Mouse (Mus musculus) CH12.LX (cell line): ENCODE measurements at regions not wholly inside any gene's neighbourhood (a gene's known extent, or its start where the extent isn't known, plus 50 kb on each side); places are given as distances from the start of the nearest gene placed in this dataset.
A peak's percentile ranks its signal among the peaks of the same experiment; 100 is the strongest.

ENCODE experiments used
- DNase-seq: peaks from one replicate; pipeline ENCODE4 v3.0.0-alpha.2; 2013; ENCODE audit errors: extremely low read depth
- H3K27ac ChIP-seq: 2 replicates; pipeline ENCODE4 v1.5.1; 2012; ENCODE audit warnings: low read depth, mild to moderate bottlenecking, control low read depth, moderate library complexity; ENCODE audit not compliant: insufficient read depth
- H3K27me3 ChIP-seq: replicated peaks from 2 replicates; pipeline ENCODE3; 2012; ENCODE audit warnings: inconsistent platforms
- H3K36me3 ChIP-seq, 2 experiments: replicated peaks in 1 of 2; 2 replicates each; pipeline versions ENCODE3 to v1.6.1; 2012; ENCODE audit warnings: inconsistent platforms in 1 of 2, low read length in 1 of 2, mild to moderate bottlenecking in 1 of 2, mixed read lengths in 1 of 2, moderate library complexity in 1 of 2; ENCODE audit not compliant: control insufficient read depth in 1 of 2, insufficient read depth in 1 of 2
- H3K4me1 ChIP-seq, 2 experiments: 2 replicates each; pipeline ENCODE4 v1.6.1; 2012; ENCODE audit warnings: inconsistent platforms in 1 of 2, moderate library complexity in 1 of 2; ENCODE audit not compliant: insufficient read depth in 2 of 2, control insufficient read depth in 1 of 2
- H3K4me2 ChIP-seq: 2 replicates; pipeline ENCODE4 v1.6.1; 2012; ENCODE audit warnings: low read depth, mild to moderate bottlenecking, control low read depth; ENCODE audit not compliant: poor library complexity, insufficient read depth, severe bottlenecking
- H3K4me3 ChIP-seq, 3 experiments: fragments of 150-350 bp in 1 of 3; sonication (generic) in 1 of 3; replicated peaks in 1 of 3; 2 replicates each; pipeline versions ENCODE3 to v1.5.1; 2011 to 2012; ENCODE audit warnings: low read depth in 2 of 3, low read length in 2 of 3, mild to moderate bottlenecking in 2 of 3, moderate library complexity in 2 of 3, control low read depth in 1 of 3, improper control_type of control experiment in 1 of 3, inconsistent platforms in 1 of 3, mixed read lengths in 1 of 3; ENCODE audit not compliant: poor library complexity in 1 of 3
- H3K79me2 ChIP-seq: replicated peaks from 2 replicates; pipeline ENCODE4 v1.6.1; 2012; ENCODE audit warnings: mild to moderate bottlenecking, moderate library complexity; ENCODE audit not compliant: control insufficient read depth, poor library complexity, insufficient read depth, severe bottlenecking; ENCODE audit errors: extremely low read depth
- H3K9ac ChIP-seq: 2 replicates; pipeline ENCODE4 v1.6.1; 2012; ENCODE audit warnings: low read depth, mild to moderate bottlenecking, control low read depth, moderate library complexity; ENCODE audit not compliant: insufficient read depth
- H3K9me3 ChIP-seq: replicated peaks from 2 replicates; pipeline ENCODE3; 2012; ENCODE audit warnings: low read length, inconsistent platforms, mixed read lengths
- BHLHE40 ChIP-seq: IDR thresholded peaks from 2 replicates; pipeline ENCODE4 v1.6.1; 2011; ENCODE audit warnings: mild to moderate bottlenecking, low read depth, low read length, improper control_type of control experiment
- CTCF ChIP-seq, 2 experiments: IDR thresholded peaks in 1 of 2; conservative IDR thresholded peaks in 1 of 2; 2 replicates each; pipeline ENCODE4 v1.5.1; 2011 to 2012; ENCODE audit warnings: low read depth in 2 of 2, low read length in 2 of 2, improper control_type of control experiment in 1 of 2, inconsistent platforms in 1 of 2, mild to moderate bottlenecking in 1 of 2, moderate library complexity in 1 of 2
- ELF1 ChIP-seq: IDR thresholded peaks from 2 replicates; pipeline ENCODE4 v1.6.1; 2014; ENCODE audit warnings: low read depth, mild to moderate bottlenecking, inconsistent platforms, low read length, improper control_type of control experiment
- EP300 ChIP-seq: IDR thresholded peaks from 2 replicates; pipeline ENCODE4 v1.6.1; 2011; ENCODE audit warnings: low read length, improper control_type of control experiment
- ETS1 ChIP-seq: conservative IDR thresholded peaks from 2 replicates; pipeline ENCODE4 v1.6.1; 2012; ENCODE audit warnings: low read depth, mild to moderate bottlenecking, inconsistent platforms, low read length, improper control_type of control experiment, moderate library complexity
- GABPA ChIP-seq: IDR thresholded peaks from 2 replicates; pipeline ENCODE4 v1.6.1; 2012; ENCODE audit warnings: low read depth, low read length, improper control_type of control experiment, inconsistent platforms; ENCODE audit not compliant: insufficient replicate concordance
- MAX ChIP-seq: IDR thresholded peaks from 2 replicates; pipeline ENCODE4 v1.6.1; 2011; ENCODE audit warnings: low read length, improper control_type of control experiment
- MAZ ChIP-seq: IDR thresholded peaks from 2 replicates; pipeline ENCODE4 v1.6.1; 2012; ENCODE audit warnings: low read depth, mild to moderate bottlenecking, inconsistent platforms, low read length, improper control_type of control experiment, moderate library complexity
- MEF2A ChIP-seq: IDR thresholded peaks from 2 replicates; pipeline ENCODE4 v1.6.1; 2014; ENCODE audit warnings: low read depth, mild to moderate bottlenecking, inconsistent platforms, low read length, improper control_type of control experiment, borderline replicate concordance
- MXI1 ChIP-seq: IDR thresholded peaks from 2 replicates; pipeline ENCODE4 v1.6.1; 2011; ENCODE audit warnings: mild to moderate bottlenecking, low read depth, low read length, improper control_type of control experiment
- MYC ChIP-seq: IDR thresholded peaks from 2 replicates; pipeline ENCODE4 v1.6.1; 2011; ENCODE audit warnings: low read depth, mild to moderate bottlenecking, improper control_type of control experiment, low read length
- NELFE ChIP-seq: IDR thresholded peaks from 2 replicates; pipeline ENCODE4 v1.6.1; 2011; ENCODE audit warnings: low read depth, low read length, improper control_type of control experiment
- NRF1 ChIP-seq: IDR thresholded peaks from 2 replicates; pipeline ENCODE4 v1.6.1; 2014; ENCODE audit warnings: low read depth, mild to moderate bottlenecking, inconsistent platforms, low read length, improper control_type of control experiment, moderate library complexity
- PAX5 ChIP-seq: IDR thresholded peaks from 2 replicates; pipeline ENCODE4 v1.6.1; 2012; ENCODE audit warnings: low read length, inconsistent platforms, mixed read lengths
- RAD21 ChIP-seq: IDR thresholded peaks from 2 replicates; pipeline ENCODE4 v1.6.1; 2011; ENCODE audit warnings: low read depth, mild to moderate bottlenecking, low read length, improper control_type of control experiment, moderate library complexity
- RCOR1 ChIP-seq: conservative IDR thresholded peaks from 2 replicates; pipeline ENCODE4 v1.6.1; 2012; ENCODE audit warnings: low read depth, mild to moderate bottlenecking, inconsistent platforms, low read length, improper control_type of control experiment
- SIN3A ChIP-seq: IDR thresholded peaks from 2 replicates; pipeline ENCODE4 v1.6.1; 2012; ENCODE audit warnings: low read length, improper control_type of control experiment, inconsistent platforms
- SMC3 ChIP-seq: IDR thresholded peaks from 2 replicates; pipeline ENCODE4 v1.6.1; 2011; ENCODE audit warnings: low read depth, low read length, improper control_type of control experiment
- TBP ChIP-seq: conservative IDR thresholded peaks from 2 replicates; pipeline ENCODE4 v1.6.1; 2011; ENCODE audit warnings: low read depth, low read length, improper control_type of control experiment
- TCF12 ChIP-seq: IDR thresholded peaks from 2 replicates; pipeline ENCODE4 v1.6.1; 2014; ENCODE audit warnings: low read depth, mild to moderate bottlenecking, inconsistent platforms, low read length, improper control_type of control experiment
- USF2 ChIP-seq: conservative IDR thresholded peaks from 2 replicates; pipeline ENCODE4 v1.6.1; 2011; ENCODE audit warnings: low read depth, low read length, improper control_type of control experiment
- ZC3H11A ChIP-seq: IDR thresholded peaks from 2 replicates; pipeline ENCODE4 v1.6.1; 2012; ENCODE audit warnings: low read depth, mild to moderate bottlenecking, inconsistent platforms, low read length, improper control_type of control experiment
- ZMIZ1 ChIP-seq: IDR thresholded peaks from 2 replicates; pipeline ENCODE4 v1.6.1; 2012; ENCODE audit warnings: low read depth, mild to moderate bottlenecking, inconsistent platforms, low read length, improper control_type of control experiment
- dilution Hi-C: fragments of 300-500 bp; cut with MboI; formaldehyde crosslinking; loops from 2 replicates; pipeline ENCODE4 v1.14.3; 2020; ENCODE audit warnings: low sequenced_read_pairs; ENCODE audit not compliant: extremely low pct_unique_long_range_greater_than_20kb, extremely low pct_ligation_motif_present
- in situ Hi-C: fragments of 300-500 bp; cut with MboI; formaldehyde crosslinking; loops from 3 replicates; pipeline ENCODE4 v1.14.3; 2019; ENCODE audit warnings: low sequenced_read_pairs, low pct_ligation_motif_present, low pct_unique_long_range_greater_than_20kb, mixed read lengths

- H3K27ac ChIP-seq = no peak overlapping the region
- TF ChIP-seq MAZ (no peak), RCOR1 (no peak), SIN3A (no peak)
- H3K36me3 ChIP-seq = no peaks in the 10 kb centered on the region
- dilution Hi-C loops = no loop called here
- H3K9me3 ChIP-seq = no peaks in the 10 kb centered on the region
- DNase-seq = no peak
- in situ Hi-C loops = no loop called here
- no peak overlapping the region for H3K4me3 ChIP-seq
- H3K27me3 ChIP-seq = no peaks in the 10 kb centered on the region
- H3K4me1 ChIP-seq = no peaks in the 10 kb centered on the region
- no peak overlapping the region for H3K9ac ChIP-seq
- H3K79me2 ChIP-seq = no peaks in the 10 kb centered on the region
- no peak overlapping the region for H3K4me2 ChIP-seq
These were observed 156.6 kb upstream of the Tex13c2 start for GRCm38 (mm10) chrX:42332906-42333305.

DNA sequence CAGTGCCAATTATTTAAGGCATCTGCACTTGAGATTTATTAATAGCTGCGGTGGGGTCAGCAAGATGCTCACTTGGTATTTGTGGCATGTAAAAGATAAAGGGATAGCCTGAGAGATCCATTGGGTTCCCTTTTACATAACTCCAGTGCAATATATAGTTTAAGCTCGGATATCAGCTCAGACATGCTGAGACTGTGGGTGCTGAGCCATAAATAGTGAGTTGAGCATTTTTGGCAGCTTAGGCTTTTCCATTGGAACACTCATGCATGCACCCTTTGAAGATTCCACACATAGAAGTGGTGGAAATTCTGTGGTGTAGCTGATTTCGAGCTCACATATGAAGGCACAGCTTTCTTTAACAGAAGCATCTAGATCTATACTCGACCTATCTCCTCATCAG is 155.9 kb upstream of the Tex13c2 start:
- H3K4me2 ChIP-seq = no peak overlapping the region
- no peaks in the 10 kb centered on the region for H3K9me3 ChIP-seq
- H3K4me3 ChIP-seq = no peak overlapping the region
- H3K4me1 ChIP-seq = no peaks in the 10 kb centered on the region
- in situ Hi-C loops (no loop called here), dilution Hi-C loops (no loop called here)
- H3K27me3 ChIP-seq = no peaks in the 10 kb centered on the region
- no peak overlapping the region for H3K9ac ChIP-seq
- no peak overlapping the region for H3K27ac ChIP-seq
- H3K79me2 ChIP-seq = no peaks in the 10 kb centered on the region
- no peak for TF ChIP-seq CTCF (conservative IDR thresholded peaks at IDR 0.05 in 1 of 2, IDR thresholded peaks at IDR 0.05 in 1 of 2; ENCODE audit: low read depth in 2 of 2, low read length in 2 of 2)
- no peak for DNase-seq
- H3K36me3 ChIP-seq = no peaks in the 10 kb centered on the region

- Histone ChIP-seq H3K4me2 (no peak overlapping the region), H3K4me3 (no peak overlapping the region), H3K27me3 (no peaks in the 10 kb centered on the region), H3K36me3 (no peaks in the 10 kb centered on the region), H3K9ac (no peak overlapping the region), H3K9me3 (no peaks in the 10 kb centered on the region), H3K79me2 (no peaks in the 10 kb centered on the region), H3K27ac (no peak overlapping the region), H3K4me1 (no peaks in the 10 kb centered on the region)
- dilution Hi-C loops (no loop called here), in situ Hi-C loops (no loop called here)
- no peak for DNase-seq
- TF ChIP-seq CTCF (conservative IDR thresholded peaks at IDR 0.05 in 1 of 2, IDR thresholded peaks at IDR 0.05 in 1 of 2; ENCODE audit: low read depth in 2 of 2, low read length in 2 of 2) (peak in 1 of 2 experiments; percentile 44; a peak in 2 of 4 replicates), MYC (no peak), SMC3 (peak; percentile 34), TBP (no peak), EP300 (no peak), MAX (no peak), NELFE (no peak), ZMIZ1 (no peak), ZC3H11A (no peak), BHLHE40 (no peak), PAX5 (no peak), NRF1 (no peak), SIN3A (no peak), USF2 (no peak), RAD21 (peak; percentile 33), TCF12 (no peak), GABPA (no peak), ELF1 (no peak), RCOR1 (no peak), MXI1 (no peak), MAZ (no peak), ETS1 (no peak), MEF2A (no peak)
These were observed 154.7 kb upstream of the Tex13c2 start for GRCm38 (mm10) chrX:42334794-42335193.
